Mouse (Mus musculus): Measurements from ENCODE around the gene Kcnmb1.

Gene Kcnmb1

GRCm38 (mm10) chr11:33944067-33944785, 18.6 kb upstream of the Kcnmb1 start:
- DNase-seq (ENCODE audit: low read depth, low spot score), result no peak

GRCm38 (mm10) chr11:33944786-33945328, 18.0 kb upstream of the Kcnmb1 start:
- no peak for DNase-seq (ENCODE audit: low read depth, low spot score)

- no peak for DNase-seq (ENCODE audit: low read depth, low spot score)
Observed at GRCm38 (mm10) chr11:33946501-33946900, 16.3 kb upstream of the Kcnmb1 start.

- peak; percentile 38 for DNase-seq (ENCODE audit: low read depth, low spot score)
Observed at GRCm38 (mm10) chr11:33951155-33951554, 11.7 kb upstream of the Kcnmb1 start.

DNA sequence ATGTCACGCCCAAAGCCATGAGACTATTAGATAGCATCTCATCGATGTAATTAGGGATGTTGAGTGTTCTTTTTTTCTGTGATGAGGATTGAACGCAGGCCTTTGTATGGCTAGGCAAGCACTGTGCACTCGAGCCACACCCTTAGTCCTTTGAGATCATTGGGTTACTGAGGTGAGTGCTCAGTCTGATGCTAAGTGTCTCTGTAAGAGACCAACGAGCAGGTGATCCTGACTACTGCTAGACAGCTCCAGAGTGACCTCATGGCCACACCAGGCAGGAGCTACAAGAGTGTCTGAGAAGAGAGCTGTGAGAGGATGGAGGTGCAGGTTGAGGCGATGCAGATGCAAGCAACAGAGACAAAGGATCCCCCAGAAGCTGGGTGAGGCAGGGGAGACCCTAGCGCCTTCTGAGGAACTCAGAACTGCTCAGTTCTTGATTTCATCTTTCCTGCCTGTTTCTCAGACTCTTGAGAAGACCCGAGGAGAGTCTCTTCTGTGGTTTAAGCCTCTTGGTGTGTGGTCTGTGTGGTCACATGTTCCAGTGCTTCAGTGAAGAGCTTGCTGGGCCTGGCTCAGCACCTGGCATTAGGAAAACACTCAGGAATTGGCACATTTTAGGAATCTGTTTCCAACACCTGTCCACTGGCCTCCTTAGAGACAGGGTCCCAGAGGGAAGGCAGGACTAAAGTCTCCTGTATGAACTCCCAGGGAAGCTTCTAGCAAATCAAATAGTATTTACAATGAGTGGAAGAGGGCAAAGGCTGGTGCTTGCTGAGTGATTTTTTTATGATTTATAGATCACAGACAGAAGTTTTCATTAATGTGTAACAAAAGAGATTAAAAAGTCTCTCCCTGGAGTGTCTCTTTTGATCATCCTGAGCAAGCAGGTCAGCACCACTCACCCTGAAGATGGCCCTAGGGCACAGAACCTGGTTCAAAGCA, 10.9 kb upstream of the Kcnmb1 start:
- DNase-seq (ENCODE audit: low read depth, low spot score), result no peak

- DNase-seq (ENCODE audit: low read depth, low spot score), result no peak
Observed at GRCm38 (mm10) chr11:33955982-33956381, 6.8 kb upstream of the Kcnmb1 start.

DNA sequence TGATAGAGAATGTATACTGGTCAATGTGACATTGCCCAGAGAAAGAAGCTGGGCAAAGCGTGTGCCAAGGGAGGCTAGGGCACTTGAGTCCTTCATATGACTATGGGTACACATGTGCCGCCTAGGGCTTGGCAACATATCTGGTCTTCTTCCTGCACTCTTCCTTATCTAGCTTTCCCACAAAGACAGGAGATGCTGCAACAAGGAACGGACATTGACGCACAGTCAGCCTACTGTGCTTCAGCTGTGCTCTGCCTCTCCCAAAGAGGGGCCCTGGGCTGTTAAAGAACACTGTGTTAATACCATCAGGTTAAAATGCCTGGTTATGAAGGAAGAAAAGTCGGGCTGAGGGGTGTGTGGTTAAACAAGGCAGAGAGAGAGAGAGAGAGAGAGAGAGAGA, 6.2 kb upstream of the Kcnmb1 start:
- DNase-seq (ENCODE audit: low read depth, low spot score), result no peak

DNA sequence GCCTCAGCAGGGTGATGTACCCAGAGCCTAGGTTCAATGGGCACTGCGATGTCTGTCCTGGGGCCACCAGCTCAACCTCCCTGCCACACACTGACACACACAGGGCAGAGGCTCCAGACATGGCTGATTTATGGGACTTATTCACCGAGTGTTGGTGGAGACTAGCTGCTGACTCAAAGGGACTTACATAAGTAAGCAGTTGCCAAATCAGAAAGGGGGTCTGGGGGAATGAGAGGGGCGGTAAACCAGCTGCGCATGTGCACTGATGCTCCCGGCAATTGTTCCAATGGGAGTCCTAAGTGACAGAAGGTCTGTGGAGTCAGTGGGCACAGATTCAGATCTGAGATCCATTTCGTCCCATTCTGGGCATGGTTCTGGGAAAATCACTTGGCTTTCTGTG, 5.2 kb upstream of the Kcnmb1 start:
- DNase-seq (ENCODE audit: low read depth, low spot score), result no peak

- DNase-seq (ENCODE audit: low read depth, low spot score), result no peak
Observed at GRCm38 (mm10) chr11:33958713-33959112, 4.1 kb upstream of the Kcnmb1 start.

- no peak for DNase-seq (ENCODE audit: low read depth, low spot score)
Observed at GRCm38 (mm10) chr11:33962178-33962577, 635 bp upstream of the Kcnmb1 start.

DNA sequence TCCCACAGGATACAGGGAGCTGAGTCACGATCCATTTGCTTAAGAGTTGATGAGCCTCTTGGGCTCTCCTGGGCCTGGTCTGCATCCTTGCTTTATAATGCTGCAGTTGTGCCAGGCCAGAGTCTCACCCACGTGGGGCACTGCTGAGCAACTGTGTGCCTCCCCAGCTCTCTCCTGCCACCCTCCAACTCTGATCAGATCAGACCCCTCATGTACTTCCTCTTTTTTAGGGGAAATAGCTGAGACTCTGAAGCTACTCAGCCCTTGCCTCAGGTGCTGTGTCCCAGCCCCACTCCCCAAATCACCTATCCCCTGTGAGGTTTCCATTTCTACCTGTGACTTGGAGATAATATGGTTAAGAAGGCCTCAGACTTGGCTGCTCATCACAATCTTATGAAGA, 2.6 kb downstream of the Kcnmb1 start:
- DNase-seq (ENCODE audit: low read depth, low spot score), result no peak

GRCm38 (mm10) chr11:33967708-33968107, 4.9 kb downstream of the Kcnmb1 start:
- no peak for DNase-seq (ENCODE audit: low read depth, low spot score)

DNA sequence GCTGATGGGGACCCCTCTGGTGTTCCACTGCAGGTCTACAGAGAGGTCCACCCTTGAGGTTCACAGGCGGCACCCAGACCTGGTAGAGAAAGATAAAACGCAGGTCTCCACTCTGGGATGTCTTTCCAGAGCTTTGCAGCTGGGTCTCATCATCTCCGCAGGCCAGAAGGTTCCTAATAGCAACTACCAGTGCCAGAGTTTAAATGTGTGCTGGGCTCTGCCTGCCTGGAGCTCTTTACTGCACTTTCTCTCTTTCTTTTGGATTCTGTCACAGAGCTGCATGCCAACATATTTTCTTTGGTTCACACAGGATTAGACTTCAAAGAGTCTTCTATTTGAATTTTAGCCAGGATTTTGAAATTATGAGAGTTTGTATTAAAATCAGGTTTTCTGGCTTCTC, 6.4 kb downstream of the Kcnmb1 start:
- no peak for DNase-seq (ENCODE audit: low read depth, low spot score)

DNA sequence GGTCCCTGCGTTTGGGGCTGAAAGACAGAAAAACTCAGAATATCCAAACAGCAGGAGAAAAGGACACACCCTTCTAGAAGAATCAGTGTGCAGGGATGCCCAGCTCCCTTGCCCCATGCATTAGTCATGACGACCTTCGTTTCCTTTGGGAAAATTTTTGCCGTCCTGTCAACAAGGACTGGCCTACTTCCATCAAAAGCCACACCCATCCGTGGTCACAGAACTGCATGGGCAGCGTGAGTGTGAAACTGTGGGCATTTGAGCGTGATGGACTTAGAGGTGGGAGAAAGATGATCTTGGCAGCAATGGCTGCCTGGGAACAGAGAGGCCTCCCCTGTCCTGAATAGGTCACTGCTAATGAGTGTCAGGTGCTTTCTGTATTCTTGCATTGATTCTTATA, 9.3 kb downstream of the Kcnmb1 start:
- no peak for DNase-seq (ENCODE audit: low read depth, low spot score)

DNA sequence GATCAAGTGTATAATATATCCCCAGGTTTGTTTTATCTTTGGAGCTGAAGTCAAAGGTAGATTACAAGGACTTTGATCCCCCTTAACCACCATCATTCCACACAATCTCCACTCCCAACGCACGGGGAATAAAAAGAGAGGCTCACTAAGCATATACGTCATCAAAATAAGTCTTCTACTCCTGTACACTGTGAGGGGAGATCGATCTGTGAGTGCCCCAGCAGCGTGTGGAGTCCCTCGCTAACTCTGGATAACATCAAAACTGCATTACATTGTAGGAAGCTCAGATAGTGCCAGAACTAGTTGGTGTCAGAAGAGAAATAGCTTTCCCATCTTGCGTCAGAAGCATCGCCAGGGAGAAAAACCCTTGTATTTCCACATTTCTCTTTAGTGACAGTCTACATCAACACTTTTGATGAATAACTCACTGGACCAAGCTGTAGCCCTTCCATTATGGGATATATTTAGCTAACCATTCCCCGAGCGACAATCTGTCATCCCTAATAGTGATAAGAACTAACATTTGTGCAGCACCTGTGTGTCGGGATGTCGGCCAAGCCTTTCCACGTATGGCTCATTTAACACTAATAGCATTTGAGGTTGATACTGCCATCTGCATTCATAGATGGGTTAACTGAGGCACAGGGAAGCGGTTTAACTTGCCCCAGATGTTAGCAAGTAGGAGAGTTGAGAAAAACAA, 11.7 kb downstream of the Kcnmb1 start:
- no peak for DNase-seq (ENCODE audit: low read depth, low spot score)

- no peak for DNase-seq (ENCODE audit: low read depth, low spot score)
Observed at GRCm38 (mm10) chr11:33975121-33975520, 12.3 kb downstream of the Kcnmb1 start.

DNA sequence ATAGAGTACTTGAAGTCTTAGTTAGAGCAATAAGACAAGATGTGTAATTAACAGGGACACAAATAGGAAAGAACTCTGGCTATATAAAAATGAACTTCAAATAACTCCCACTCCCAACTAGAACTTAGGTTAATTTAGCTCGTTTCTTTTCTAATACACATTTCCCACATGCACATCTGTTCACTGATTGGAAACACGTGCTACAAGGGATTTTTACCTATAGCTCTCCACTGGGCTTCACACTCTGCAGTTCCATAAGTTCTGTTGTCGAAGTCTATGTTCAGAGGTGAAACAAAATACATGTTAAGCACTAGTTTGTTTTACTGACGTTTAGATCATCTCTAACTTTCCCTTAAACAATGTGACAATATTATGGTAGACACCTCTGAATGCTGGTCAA, 17.3 kb downstream of the Kcnmb1 start:
- peak; percentile 54 for DNase-seq (ENCODE audit: low read depth, low spot score)

GRCm38 (mm10) chr11:33986525-33986924, 23.7 kb downstream of the Kcnmb1 start:
- no peak for DNase-seq (ENCODE audit: low read depth, low spot score)

GRCm38 (mm10) chr11:33990002-33990401, 27.2 kb downstream of the Kcnmb1 start:
- DNase-seq (ENCODE audit: low read depth, low spot score), result no peak

DNA sequence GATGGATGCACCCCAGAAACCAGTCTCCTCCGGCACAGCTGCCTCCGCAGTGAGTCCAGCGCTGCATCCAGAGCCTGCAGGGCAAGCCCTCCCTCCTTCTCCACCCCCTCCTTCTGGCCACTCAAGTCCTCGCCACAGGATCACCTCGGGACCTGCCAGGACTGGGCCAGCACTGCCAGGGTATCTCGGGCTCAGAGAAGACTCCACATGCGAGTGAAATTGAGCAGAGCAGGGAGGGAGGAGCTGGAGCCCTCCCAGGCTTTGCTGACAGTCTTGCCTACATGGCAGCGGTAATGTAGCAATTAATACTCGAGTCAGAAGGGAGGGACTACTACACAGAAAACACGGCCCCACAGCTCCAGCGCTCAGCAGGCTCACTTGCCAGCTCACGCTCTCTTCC, 30.1 kb downstream of the Kcnmb1 start, which contains the start of gene Kcnip1:
TSS of gene Kcnip1 (minus strand) at position 215 of the 400 bp plus-strand sequence.
- no peak for DNase-seq (ENCODE audit: low read depth, low spot score)

DNA sequence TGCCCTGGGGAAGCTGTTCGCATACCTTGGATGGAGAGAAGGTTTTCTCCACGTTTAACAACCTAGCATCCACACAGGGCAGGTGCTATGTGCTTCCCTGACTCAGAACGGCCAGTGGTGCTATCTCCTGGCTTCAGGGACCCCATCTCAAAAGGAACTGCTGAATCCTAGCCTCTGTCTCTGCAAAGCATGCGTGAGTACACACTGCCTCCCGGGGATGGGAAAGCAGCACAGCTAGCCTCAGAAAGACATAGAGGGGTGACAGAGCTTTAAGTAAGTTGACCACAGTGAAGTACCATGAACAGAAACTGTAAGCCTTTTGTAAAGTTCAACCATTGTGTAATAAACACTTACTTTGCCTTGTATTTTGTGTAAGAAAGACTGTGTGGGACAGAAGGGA, 30.7 kb downstream of the Kcnmb1 start:
- no peak for DNase-seq (ENCODE audit: low read depth, low spot score)

DNA sequence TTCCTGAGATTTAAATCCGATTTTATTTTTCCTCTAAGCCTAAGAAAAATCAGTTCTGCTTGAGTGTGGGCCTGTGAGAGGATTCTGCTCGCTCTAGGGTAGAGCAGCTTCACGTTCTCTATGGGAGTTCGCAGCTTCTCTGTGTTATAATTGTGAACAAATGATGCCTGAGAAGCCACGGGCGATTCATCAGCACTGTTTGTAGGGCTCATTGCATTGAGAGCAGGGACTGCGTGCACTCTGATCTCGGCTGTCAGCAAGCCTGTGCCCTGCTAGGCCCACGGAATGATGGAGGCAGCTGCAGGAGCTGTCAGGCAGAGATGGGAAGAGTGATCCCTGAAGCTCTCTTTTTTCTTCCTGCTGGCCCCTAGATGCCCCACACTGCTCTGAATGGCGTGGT, 35.4 kb downstream of the Kcnmb1 start:
- no peak for DNase-seq (ENCODE audit: low read depth, low spot score)
